Mouse (Mus musculus) G1E (cell line): ENCODE measurements around the gene App.

ENCODE experiments used
- CTCF ChIP-seq: IDR thresholded peaks from 2 replicates; pipeline ENCODE4 v1.5.1; 2012; ENCODE audit warnings: low read depth, low read length, inconsistent platforms, mixed read lengths
- GATA1 ChIP-seq: IDR thresholded peaks from 2 replicates; pipeline ENCODE4 v1.6.1; 2012; ENCODE audit warnings: borderline replicate concordance, low read length, inconsistent platforms, mixed read lengths
- GATA2 ChIP-seq: IDR thresholded peaks from 2 replicates; pipeline ENCODE4 v1.6.1; 2012; ENCODE audit warnings: low read depth, low read length, inconsistent platforms, borderline replicate concordance
- TAL1 ChIP-seq: conservative IDR thresholded peaks from 2 replicates; pipeline ENCODE4 v1.6.1; 2012; ENCODE audit warnings: low read depth, low read length, inconsistent platforms, mixed read lengths

DNA sequence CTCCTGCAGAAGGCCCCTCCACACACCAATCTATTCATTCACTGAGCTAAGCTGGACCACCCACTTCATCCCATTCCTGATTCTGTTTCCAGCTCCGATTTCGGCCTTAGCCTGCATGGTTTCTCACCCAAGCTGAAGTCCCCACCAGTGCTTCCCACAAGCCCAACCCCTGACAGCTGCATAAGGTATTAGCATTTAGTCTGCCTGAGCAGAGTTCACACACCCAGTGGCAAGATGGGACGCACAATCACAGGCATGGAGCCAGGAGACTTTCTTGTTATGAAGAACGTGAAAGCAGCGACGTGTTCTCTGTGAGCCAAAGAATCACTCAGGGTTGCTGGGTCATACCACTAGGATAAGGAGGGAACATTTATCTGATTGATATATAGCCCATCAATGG lies 22.1 kb upstream of the App start:
- TF ChIP-seq CTCF (no peak), TAL1 (no peak), GATA1 (no peak), GATA2 (no peak)
